In the genomic region with DNA sequence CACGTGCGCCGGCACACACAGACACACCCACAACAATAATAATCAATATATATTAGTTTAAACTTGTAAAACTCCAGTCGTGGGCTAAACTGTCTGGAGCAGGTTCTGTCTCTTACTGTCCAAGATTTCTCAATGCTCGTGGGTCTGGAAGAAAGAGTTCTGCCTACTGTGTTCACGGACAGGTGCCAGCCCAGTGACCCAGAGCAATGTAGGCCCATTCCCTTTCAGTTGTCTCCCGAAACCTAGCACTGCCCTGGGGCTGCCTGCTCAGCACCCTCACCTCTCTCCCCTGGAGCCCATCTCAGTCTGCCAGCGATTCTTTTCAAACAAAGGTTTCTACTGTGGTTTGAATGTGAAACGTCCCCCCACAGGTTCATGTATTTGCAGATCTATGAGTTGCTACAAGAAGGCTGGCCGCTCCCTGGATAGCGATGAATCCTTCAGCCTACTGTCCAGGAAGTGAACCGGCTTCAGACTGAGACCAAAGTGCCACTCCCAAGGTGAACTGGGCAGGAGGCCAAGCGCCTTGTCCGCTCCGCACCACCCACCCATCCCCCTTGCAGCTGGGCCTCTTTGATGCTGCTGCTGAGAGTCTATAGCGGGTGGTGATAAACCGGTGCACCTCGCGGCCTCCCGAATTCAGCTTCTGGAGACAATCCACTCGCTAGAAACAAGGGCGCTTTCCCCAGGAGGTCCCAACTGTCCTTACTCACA, we compare ENCODE assay signal across 11 mouse cellular contexts. TPM values are rescaled to one million over a fixed set of nuclear protein-coding genes. Genes with fewer than 3 reads are reported as not detected.
DNase-seq lines count a peak whose midpoint lies in the region; ATAC-seq lines count a peak whose summit lies in the region.
"Had no signal": no experiment of that assay in that cellular context is flagged by ENCODE, and none has a peak within 500 bp of the region (broad histone marks: within the 10 kb centered on the region; RNA-seq: fewer than 3 reads in every experiment).

No protein-coding gene starts in this region.

- H3K4me1 ChIP-seq in neural tube, embryonic 13.5 days (replicated peaks) = peaks cover 10% of the 10 kb centered on the region
- no peaks in the 10 kb centered on the region for H3K4me1 ChIP-seq in neural tube, embryonic 15.5 days
- no peaks in the 10 kb centered on the region for H3K4me1 ChIP-seq in stomach, embryonic 16.5 days (ENCODE audit: control insufficient read depth, insufficient read depth, low read length)
- H3K4me1 ChIP-seq: embryonic facial prominence, embryonic 13.5 days; limb, embryonic 13.5 days had no signal

- 0 out of 2 replicates have a peak overlapping the region, but pooled peaks have one; percentile 13 for H3K4me2 ChIP-seq in neural tube, embryonic 13.5 days
- H3K4me2 ChIP-seq in neural tube, embryonic 15.5 days = no peak overlapping the region
- no peak overlapping the region for H3K4me2 ChIP-seq in stomach, embryonic 16.5 days (ENCODE audit: low read depth, low read length)
- H3K4me2 ChIP-seq: embryonic facial prominence, embryonic 13.5 days; hindbrain, embryonic 14.5 days; limb, embryonic 13.5 days had no signal

- 25% methylated on average over 22 of the region's 22 CpGs for WGBS in neural tube, embryonic 13.5 days
- WGBS in neural tube, embryonic 15.5 days = 24% methylated on average over 22 of the region's 22 CpGs
- 29% methylated on average over 22 of the region's 22 CpGs for WGBS in stomach, embryonic 16.5 days

- H3K9me3 ChIP-seq in neural tube, embryonic 13.5 days = no peaks in the 10 kb centered on the region
- no peaks in the 10 kb centered on the region for H3K9me3 ChIP-seq in neural tube, embryonic 15.5 days (replicated peaks)
- no peaks in the 10 kb centered on the region for H3K9me3 ChIP-seq in stomach, embryonic 16.5 days (replicated peaks; ENCODE audit: control insufficient read depth, low read length)
- H3K9me3 ChIP-seq: embryonic facial prominence, embryonic 13.5 days; limb, embryonic 13.5 days had no signal

- no peak overlapping the region for H3K9ac ChIP-seq in neural tube, embryonic 13.5 days
- no peak overlapping the region for H3K9ac ChIP-seq in neural tube, embryonic 15.5 days (replicated peaks)
- no peak overlapping the region for H3K9ac ChIP-seq in stomach, embryonic 16.5 days (ENCODE audit: low read length)
- H3K9ac ChIP-seq: embryonic facial prominence, embryonic 13.5 days; hindbrain, embryonic 14.5 days; limb, embryonic 13.5 days had no signal

- no peak overlapping the region for H3K4me3 ChIP-seq in neural tube, embryonic 13.5 days
- H3K4me3 ChIP-seq in neural tube, embryonic 15.5 days (replicated peaks) = no peak overlapping the region
- no peak overlapping the region for H3K4me3 ChIP-seq in stomach, embryonic 16.5 days (replicated peaks; ENCODE audit: low read length)
- H3K4me3 ChIP-seq: embryonic facial prominence, embryonic 13.5 days; limb, embryonic 13.5 days had no signal

- H3K27ac ChIP-seq in neural tube, embryonic 13.5 days (replicated peaks) = no peak overlapping the region
- H3K27ac ChIP-seq in neural tube, embryonic 15.5 days (replicated peaks) = no peak overlapping the region
- H3K27ac ChIP-seq in stomach, embryonic 16.5 days (ENCODE audit: low read length) = no peak overlapping the region
- H3K27ac ChIP-seq: embryonic facial prominence, embryonic 13.5 days; hindbrain, embryonic 14.5 days; limb, embryonic 13.5 days had no signal

- DNase-seq in cerebellum, postnatal 10 days = peak; percentile 45 to 54
- no peak for DNase-seq in cerebellum, adult 9-10 months
- DNase-seq in kidney, postnatal 14 days = peak; percentile 80
- no peak for DNase-seq in adipocyte (ENCODE audit: low spot score)
- DNase-seq in urinary bladder, postnatal 25 days (ENCODE audit: low spot score) = no peak

- H3K27me3 ChIP-seq in neural tube, embryonic 13.5 days = peaks cover 33% of the 10 kb centered on the region
- H3K27me3 ChIP-seq in neural tube, embryonic 15.5 days (replicated peaks) = peaks cover 23% of the 10 kb centered on the region
- H3K27me3 ChIP-seq in stomach, embryonic 16.5 days (ENCODE audit: control insufficient read depth, insufficient read depth, low read length) = no peaks in the 10 kb centered on the region; the same call in 1 of the 2 replicates

- ATAC-seq in neural tube, embryonic 13.5 days (ENCODE audit: low read depth) = no peak
- no peak for ATAC-seq in neural tube, embryonic 15.5 days (ENCODE audit: low FRiP score)
- ATAC-seq in stomach, embryonic 16.5 days (ENCODE audit: insufficient read depth, low FRiP score) = 0 out of 2 replicates have a peak, but pooled peaks have one; percentile 41

- no peaks in the 10 kb centered on the region for H3K36me3 ChIP-seq in neural tube, embryonic 13.5 days
- H3K36me3 ChIP-seq in neural tube, embryonic 15.5 days = no peaks in the 10 kb centered on the region
- H3K36me3 ChIP-seq in stomach, embryonic 16.5 days (ENCODE audit: control insufficient read depth, insufficient read depth, low read length) = no peaks in the 10 kb centered on the region
- H3K36me3 ChIP-seq: embryonic facial prominence, embryonic 13.5 days; limb, embryonic 13.5 days had no signal

RNA-seq across cellular contexts. Expression of gene Dppa3, which starts 36.5 kb away (rescaled TPM):
- polyA plus RNA-seq in neural tube, embryonic 13.5 days (2015; fragmentation: Nextera tagmentation; extraction: Ambion mirVana) = not detected in 2 replicates
- not detected in 2 replicates for polyA plus RNA-seq in neural tube, embryonic 15.5 days (2015; fragmentation: Nextera tagmentation; extraction: Ambion mirVana)
- polyA plus RNA-seq in stomach, embryonic 16.5 days (2015; fragmentation: Nextera tagmentation; extraction: Ambion mirVana) = not detected in 2 replicates
- polyA plus RNA-seq: embryonic facial prominence, embryonic 13.5 days; hindbrain, embryonic 14.5 days; limb, embryonic 13.5 days had no signal

RNA-seq across cellular contexts. Expression of gene Nanog, which starts 44.6 kb away (rescaled TPM):
- polyA plus RNA-seq in neural tube, embryonic 13.5 days (2015; fragmentation: Nextera tagmentation; extraction: Ambion mirVana) = 0.15 TPM in 2 replicates
- polyA plus RNA-seq in neural tube, embryonic 15.5 days (2015; fragmentation: Nextera tagmentation; extraction: Ambion mirVana) = 0.11 TPM in 1 of 2 replicates, not detected in the other
- polyA plus RNA-seq in stomach, embryonic 16.5 days (2015; fragmentation: Nextera tagmentation; extraction: Ambion mirVana) = 0.14 and 0.22 TPM in 2 replicates

RNA-seq across cellular contexts. Expression of gene Gdf3, which starts 52.8 kb away (rescaled TPM):
- not detected in 2 replicates for polyA plus RNA-seq in neural tube, embryonic 13.5 days (2015; fragmentation: Nextera tagmentation; extraction: Ambion mirVana)
- 0.09 TPM in 1 of 2 replicates, not detected in the other for polyA plus RNA-seq in neural tube, embryonic 15.5 days (2015; fragmentation: Nextera tagmentation; extraction: Ambion mirVana)
- 0.14 and 0.18 TPM in 2 replicates for polyA plus RNA-seq in stomach, embryonic 16.5 days (2015; fragmentation: Nextera tagmentation; extraction: Ambion mirVana)
- polyA plus RNA-seq: embryonic facial prominence, embryonic 13.5 days; hindbrain, embryonic 14.5 days had no signal

Comparison
In these comparisons a context has a peak if more than half of its experiments do, and no peak if none do; other contexts are left out.
1. DNase-seq: peak in cerebellum, postnatal 10 days (2 of 2) and kidney, postnatal 14 days (single experiment); none in cerebellum, adult 9-10 months (single experiment), adipocyte (single experiment) and urinary bladder, postnatal 25 days (single experiment).